25 mouse cellular contexts compared by ENCODE assay signal in the genomic region with DNA sequence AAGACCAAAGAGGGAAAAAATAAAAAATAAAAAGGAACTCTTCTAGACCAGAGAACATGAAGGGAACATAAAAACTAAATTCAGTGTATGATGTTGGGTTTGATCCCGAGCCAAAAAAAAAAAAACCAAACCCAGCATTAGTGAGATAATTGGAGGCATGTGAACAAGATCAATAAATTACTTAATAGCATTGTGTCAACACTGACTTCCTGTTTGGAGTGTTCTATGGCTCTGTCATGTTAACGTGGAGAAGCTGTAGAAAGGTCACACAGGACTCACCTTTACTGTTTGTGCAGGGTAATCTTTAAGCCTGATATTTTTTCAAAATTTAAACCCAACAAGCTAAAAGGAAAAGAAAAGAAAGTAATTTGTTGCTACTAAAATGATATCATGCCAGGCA.
"Had no signal": no experiment of that assay in that cellular context is flagged by ENCODE, and none has a peak within 500 bp of the region (broad histone marks: within the 10 kb centered on the region; RNA-seq: fewer than 3 reads in every experiment).

No protein-coding gene starts in this region.

- H3K9ac ChIP-seq: forebrain, postnatal 0 days; heart, embryonic 13.5 days; heart, embryonic 15.5 days; hindbrain, embryonic 13.5 days; hindbrain, embryonic 15.5 days; kidney, embryonic 15.5 days; limb, embryonic 12.5 days had no signal

- H3K9me3 ChIP-seq: heart, embryonic 13.5 days; heart, embryonic 15.5 days; hindbrain, embryonic 13.5 days; hindbrain, embryonic 15.5 days; kidney, embryonic 15.5 days; limb, embryonic 10.5 days; limb, embryonic 12.5 days had no signal

- H3K27ac ChIP-seq: gastrocnemius, adult 2 months; heart, embryonic 13.5 days; heart, embryonic 15.5 days; hindbrain, embryonic 13.5 days; hindbrain, embryonic 15.5 days; hindbrain, postnatal 0 days; kidney, embryonic 15.5 days; kidney, postnatal 0 days; layer of hippocampus, adult 2 months; left cerebral cortex, adult 2 months; limb, embryonic 10.5 days; limb, embryonic 12.5 days had no signal

- H3K27me3 ChIP-seq: hindbrain, embryonic 15.5 days had no signal

- ATAC-seq: forebrain, postnatal 0 days; hindbrain, postnatal 0 days; intestine, embryonic 16.5 days had no signal

- DNase-seq: forebrain, postnatal 0 days; gastrocnemius, adult 2 months; gastrocnemius, postnatal 10 days; gastrocnemius, postnatal 25 days; heart, adult 18-20 months; heart, postnatal 14 days; heart, postnatal 36 days; kidney, adult 11 months; kidney, adult 2 months; kidney, adult 9 months; kidney, postnatal 25 days; kidney, postnatal 4 days had no signal

- H3K4me1 ChIP-seq: kidney, embryonic 15.5 days had no signal

- H3K4me2 ChIP-seq: heart, embryonic 11.5 days; heart, embryonic 13.5 days; heart, embryonic 15.5 days; hindbrain, embryonic 13.5 days; hindbrain, embryonic 15.5 days; kidney, embryonic 15.5 days; limb, embryonic 12.5 days had no signal

- H3K36me3 ChIP-seq: heart, embryonic 13.5 days; heart, embryonic 15.5 days; hindbrain, embryonic 13.5 days; hindbrain, embryonic 15.5 days; kidney, embryonic 15.5 days; limb, embryonic 10.5 days; limb, embryonic 12.5 days had no signal

- H3K4me3 ChIP-seq: gastrocnemius, adult 2 months; heart, embryonic 13.5 days; heart, embryonic 15.5 days; hindbrain, embryonic 13.5 days; hindbrain, embryonic 15.5 days; kidney, embryonic 15.5 days; layer of hippocampus, adult 2 months; left cerebral cortex, adult 2 months; limb, embryonic 10.5 days; limb, embryonic 12.5 days had no signal
